Mouse (Mus musculus) myocyte (in vitro differentiated cells): ENCODE results near the gene Mtfp1. TPM values are rescaled to one million over a fixed set of nuclear protein-coding genes. Genes with fewer than 3 reads are reported as not detected.

Experiments used
- H3K27me3 ChIP-seq: one replicate; pipeline ENCODE4 v1.6.1; 2011; ENCODE audit not compliant: control insufficient read depth, insufficient read depth, insufficient read length
- H3K36me3 ChIP-seq: one replicate; pipeline ENCODE4 v1.6.1; 2011; ENCODE audit not compliant: control insufficient read depth, insufficient read depth
- H3K4me2 ChIP-seq: one replicate; pipeline ENCODE4 v1.6.1; 2011; ENCODE audit warnings: low read depth, control low read depth
- H3K4me3 ChIP-seq: one replicate; pipeline ENCODE4 v1.5.1; 2011; ENCODE audit warnings: mild to moderate bottlenecking, control low read depth, moderate library complexity
- H3K79me2 ChIP-seq: one replicate; pipeline ENCODE4 v1.6.1; 2011; ENCODE audit not compliant: control insufficient read depth, insufficient read depth
- H3ac ChIP-seq: one replicate; pipeline ENCODE4 v1.6.1; 2011; ENCODE audit not compliant: control insufficient read depth, insufficient read length
- CEBPB ChIP-seq: IDR thresholded peaks from 2 replicates; pipeline ENCODE4 v1.6.1; 2011; ENCODE audit warnings: mild to moderate bottlenecking, moderate library complexity; ENCODE audit not compliant: poor library complexity, insufficient read depth, severe bottlenecking
- E2F4 ChIP-seq: IDR thresholded peaks from one replicate; pipeline ENCODE4 v1.6.1; 2011; ENCODE audit warnings: mild to moderate bottlenecking, control low read depth, moderate library complexity; ENCODE audit not compliant: insufficient read depth
- MAX ChIP-seq: IDR thresholded peaks from one replicate; pipeline ENCODE4 v1.6.1; 2011; ENCODE audit warnings: low read depth, mild to moderate bottlenecking, control low read depth
- MYOD1 ChIP-seq, 3 experiments: IDR thresholded peaks; one replicate each; pipeline ENCODE4 v1.6.1; 2011; ENCODE audit warnings: control low read depth in 2 of 3, low read depth in 2 of 3, mild to moderate bottlenecking in 2 of 3, moderate library complexity in 1 of 3; ENCODE audit not compliant: insufficient read length in 2 of 3, control insufficient read depth in 1 of 3
- MYOG ChIP-seq, 3 experiments: IDR thresholded peaks; one replicate each; pipeline ENCODE4 v1.6.1; 2011; ENCODE audit warnings: control low read depth in 2 of 3, low read depth in 2 of 3, mild to moderate bottlenecking in 2 of 3; ENCODE audit not compliant: insufficient read length in 2 of 3, control insufficient read depth in 1 of 3, insufficient read depth in 1 of 3
- POLR2A ChIP-seq: IDR thresholded peaks from one replicate; pipeline ENCODE4 v1.6.1; 2011; ENCODE audit warnings: low read depth, mild to moderate bottlenecking, control low read depth, moderate library complexity; ENCODE audit not compliant: insufficient read length
- POLR2AphosphoS2 ChIP-seq: IDR thresholded peaks from one replicate; pipeline ENCODE4 v1.6.1; 2011; ENCODE audit warnings: low read depth, control low read depth; ENCODE audit not compliant: insufficient read length
- REST ChIP-seq: IDR thresholded peaks from one replicate; pipeline ENCODE4 v1.6.1; 2011; ENCODE audit warnings: mild to moderate bottlenecking, control low read depth, moderate library complexity; ENCODE audit not compliant: insufficient read depth, insufficient read length
- SRF ChIP-seq: IDR thresholded peaks from one replicate; pipeline ENCODE4 v1.6.1; 2011; ENCODE audit warnings: low read depth; ENCODE audit not compliant: control insufficient read depth, insufficient read length
- TCF12 ChIP-seq: IDR thresholded peaks from one replicate; pipeline ENCODE4 v1.6.1; 2011; ENCODE audit warnings: mild to moderate bottlenecking, control low read depth; ENCODE audit not compliant: poor library complexity, insufficient read depth, severe bottlenecking
- TCF3 ChIP-seq: IDR thresholded peaks from one replicate; pipeline ENCODE4 v1.6.1; 2011; ENCODE audit warnings: low read depth, control low read depth; ENCODE audit not compliant: insufficient read length
- USF1 ChIP-seq: IDR thresholded peaks from one replicate; pipeline ENCODE4 v1.6.1; 2011; ENCODE audit warnings: low read depth, mild to moderate bottlenecking, control low read depth, moderate library complexity
- polyA plus RNA-seq: library from polyadenylated mRNA; unstranded; fragments of >200 nt; fragmentation: generic; extraction: Trizol; gene quantifications from one replicate; pipeline ENCODE4 v1.2.1, GENCODE M21; 2012; ENCODE audit warnings: missing spikeins

The Mtfp1 gene
- polyA plus RNA-seq: 21.1 TPM

DNA sequence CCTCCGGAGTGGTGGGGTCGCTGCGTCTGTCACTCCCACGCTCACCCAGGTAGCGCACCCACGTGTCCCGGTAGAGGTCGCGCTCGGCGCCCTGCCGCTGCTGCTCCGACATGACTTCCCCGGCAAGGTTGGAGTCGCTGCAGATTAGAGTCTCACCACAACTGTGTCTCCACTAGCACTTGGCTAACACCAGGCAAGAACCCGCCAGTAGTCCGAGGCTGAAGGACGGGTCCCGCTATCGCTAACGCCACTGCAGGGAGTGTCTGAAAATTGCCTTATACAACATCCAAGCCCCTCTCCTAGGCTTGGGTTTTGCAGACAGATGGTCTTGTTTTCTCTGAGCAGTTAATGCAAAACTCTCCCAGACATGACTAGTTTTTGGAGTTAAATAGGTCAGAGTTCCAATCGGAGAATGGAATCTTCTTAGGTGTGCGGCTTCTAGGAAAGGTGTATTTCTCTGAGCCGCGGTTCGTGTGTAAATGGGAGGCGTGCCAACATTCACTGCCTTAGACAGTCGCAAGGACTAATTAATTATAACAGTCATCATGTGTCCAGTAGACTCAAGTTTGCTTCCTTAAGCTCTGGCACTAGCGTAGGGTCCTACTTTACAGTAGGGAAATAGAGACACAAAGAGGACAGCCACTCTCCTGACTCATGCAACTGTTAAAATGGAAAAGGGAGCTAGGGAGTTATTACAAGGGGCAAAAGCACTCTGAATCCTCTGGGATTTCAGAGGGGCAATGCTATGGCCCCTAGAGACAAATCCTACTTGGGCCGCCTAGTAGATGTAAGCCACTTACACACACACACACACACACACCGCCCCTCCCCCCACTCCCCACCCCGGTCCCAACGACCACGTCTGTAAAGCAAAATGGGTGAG is at the start of gene Mtfp1:
Gene Mtfp1, minus strand, starts transcription at position 275 of the 883 bp plus-strand sequence.
- Histone ChIP-seq H3K36me3 (no peaks in the 10 kb centered on the region), H3K79me2 (no peaks in the 10 kb centered on the region), H3K4me2 (peak within 1 kb of the TSS; percentile 70), H3K27me3 (no peaks in the 10 kb centered on the region), H3K4me3 (peak within 1 kb of the TSS; percentile 38), H3ac (peak within 1 kb of the TSS; percentile 28)
- no peak for TF ChIP-seq MAX
- no peak for TF ChIP-seq CEBPB
- no peak for TF ChIP-seq E2F4
- no peak for TF ChIP-seq TCF12
- TF ChIP-seq POLR2AphosphoS2: no peak
- no peak for TF ChIP-seq POLR2A
- TF ChIP-seq REST: no peak
- no peak for TF ChIP-seq SRF
- TF ChIP-seq MYOD1 (IDR thresholded peaks at IDR 0.05; ENCODE audit: control insufficient read depth in 1 of 3, insufficient read length in 2 of 3, low read depth in 2 of 3): no peak
- TF ChIP-seq USF1: no peak
- no peak for TF ChIP-seq MYOG (IDR thresholded peaks at IDR 0.05; ENCODE audit: control insufficient read depth in 1 of 3, insufficient read depth in 1 of 3, insufficient read length in 2 of 3, low read depth in 2 of 3)
- no peak for TF ChIP-seq TCF3

DNA sequence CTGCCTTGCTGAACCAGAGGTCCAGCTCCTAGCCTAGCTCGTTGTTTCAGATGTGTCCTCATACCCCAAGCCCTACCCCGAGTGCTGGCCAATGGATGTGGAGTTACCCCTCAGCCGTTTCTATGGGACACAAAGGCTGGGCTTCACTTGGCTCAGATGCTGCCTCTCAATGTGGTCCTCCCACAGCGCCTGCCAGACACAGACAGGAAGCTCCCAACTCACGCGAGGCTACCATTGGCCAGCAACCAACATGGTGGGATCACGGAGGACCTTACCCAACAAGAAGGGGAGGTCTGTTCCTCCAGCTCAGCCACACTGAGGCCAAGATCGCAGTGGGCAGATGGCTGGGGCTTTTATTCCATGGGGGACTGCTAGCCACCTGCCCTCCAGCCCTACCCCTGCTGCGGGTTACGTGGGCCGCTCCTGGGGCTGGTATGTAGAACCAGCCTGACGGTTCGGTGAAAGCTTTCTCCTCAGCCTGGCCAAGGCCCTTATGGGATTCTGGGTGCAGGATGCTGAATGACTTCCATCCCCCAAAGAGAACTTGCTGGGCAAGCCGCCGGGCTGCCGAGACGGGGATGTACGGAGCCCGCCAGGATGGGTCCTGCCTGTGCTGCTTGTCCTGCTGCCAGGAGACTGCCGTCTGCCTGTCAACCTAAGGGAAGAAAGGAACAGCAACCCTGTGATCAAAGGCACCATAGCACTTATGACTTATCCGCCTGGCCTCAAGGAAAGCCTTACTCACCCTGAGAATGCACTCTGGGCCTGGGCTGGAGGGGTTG is 48.2 kb upstream of the Mtfp1 start:
- H3K4me2 ChIP-seq: no peak overlapping the region
- H3K27me3 ChIP-seq: no peaks in the 10 kb centered on the region
- TF ChIP-seq MYOG (IDR thresholded peaks at IDR 0.05; ENCODE audit: control insufficient read depth in 1 of 3, insufficient read depth in 1 of 3, insufficient read length in 2 of 3, low read depth in 2 of 3) (no peak), MAX (no peak), TCF3 (no peak)
- no peak overlapping the region for H3K4me3 ChIP-seq
- no peak overlapping the region for H3ac ChIP-seq
- peaks cover 17% of the 10 kb centered on the region for H3K36me3 ChIP-seq
- H3K79me2 ChIP-seq: no peaks in the 10 kb centered on the region

DNA sequence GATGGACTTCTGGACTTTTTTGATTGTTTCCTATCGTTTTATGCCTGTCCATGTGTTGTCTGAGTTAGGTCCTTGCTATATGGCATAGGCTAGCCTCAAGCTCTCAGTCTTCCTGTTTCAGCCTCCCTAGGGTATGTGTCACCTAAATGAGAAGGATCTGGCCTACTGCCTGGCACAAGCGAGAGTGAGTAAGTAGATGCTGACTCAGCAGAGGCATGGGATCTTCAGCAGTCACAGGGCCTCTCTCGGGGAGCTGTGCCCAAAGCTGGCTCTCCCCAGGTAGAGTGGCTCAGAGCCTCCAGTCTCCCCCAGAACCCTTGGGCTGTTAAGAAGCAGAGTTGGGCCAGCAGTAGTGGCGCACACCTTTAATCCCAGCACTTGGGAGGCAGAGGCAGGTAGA is 47.1 kb upstream of the Mtfp1 start:
- TF ChIP-seq REST: no peak
- no peak for TF ChIP-seq MYOG (IDR thresholded peaks at IDR 0.05; ENCODE audit: control insufficient read depth in 1 of 3, insufficient read depth in 1 of 3, insufficient read length in 2 of 3, low read depth in 2 of 3)
- no peak for TF ChIP-seq POLR2A
- no peak for TF ChIP-seq TCF12
- no peak for TF ChIP-seq SRF
- TF ChIP-seq USF1: no peak
- TF ChIP-seq CEBPB: no peak
- TF ChIP-seq E2F4: no peak
- no peak for TF ChIP-seq MAX
- no peak for TF ChIP-seq TCF3
- no peak for TF ChIP-seq POLR2AphosphoS2
- TF ChIP-seq MYOD1 (IDR thresholded peaks at IDR 0.05; ENCODE audit: control insufficient read depth in 1 of 3, insufficient read length in 2 of 3, low read depth in 2 of 3): no peak
- H3K79me2 ChIP-seq: no peaks in the 10 kb centered on the region
- H3K36me3 ChIP-seq: peaks cover 17% of the 10 kb centered on the region
- H3K4me3 ChIP-seq: no peak overlapping the region
- no peaks in the 10 kb centered on the region for H3K27me3 ChIP-seq
- H3K4me2 ChIP-seq: no peak overlapping the region
- no peak overlapping the region for H3ac ChIP-seq

DNA sequence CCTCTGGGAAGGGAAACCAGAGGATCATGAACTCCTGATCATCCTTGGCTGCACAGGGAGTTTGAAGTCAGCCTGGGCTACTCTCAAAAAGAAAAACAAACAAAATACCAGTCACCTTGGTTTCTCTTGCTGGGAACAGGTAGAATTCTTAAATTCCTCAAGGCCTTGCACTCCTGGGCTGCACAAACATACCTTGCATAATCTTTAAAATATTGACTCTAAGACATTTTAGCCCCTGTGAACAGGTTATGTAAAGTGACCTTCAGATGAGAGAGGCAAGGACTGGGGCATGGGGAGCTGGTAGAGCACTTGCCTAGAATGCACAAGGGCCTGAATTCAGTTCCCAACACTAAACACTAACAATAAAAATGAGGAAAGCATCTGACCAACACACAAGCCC is 46.3 kb upstream of the Mtfp1 start:
- no peaks in the 10 kb centered on the region for H3K79me2 ChIP-seq
- no peaks in the 10 kb centered on the region for H3K27me3 ChIP-seq
- H3K4me2 ChIP-seq: no peak overlapping the region
- no peak overlapping the region for H3ac ChIP-seq
- peaks cover 17% of the 10 kb centered on the region for H3K36me3 ChIP-seq
- TF ChIP-seq USF1: no peak
- TF ChIP-seq MYOG (IDR thresholded peaks at IDR 0.05; ENCODE audit: control insufficient read depth in 1 of 3, insufficient read depth in 1 of 3, insufficient read length in 2 of 3, low read depth in 2 of 3): no peak
- no peak for TF ChIP-seq SRF
- no peak for TF ChIP-seq TCF3
- no peak for TF ChIP-seq CEBPB
- TF ChIP-seq MYOD1 (IDR thresholded peaks at IDR 0.05; ENCODE audit: control insufficient read depth in 1 of 3, insufficient read length in 2 of 3, low read depth in 2 of 3): no peak
- TF ChIP-seq POLR2AphosphoS2: no peak
- TF ChIP-seq E2F4: no peak
- no peak for TF ChIP-seq MAX
- TF ChIP-seq POLR2A: no peak
- TF ChIP-seq TCF12: no peak
- TF ChIP-seq REST: no peak
- no peak overlapping the region for H3K4me3 ChIP-seq
